Comparison of ENCODE assay signal across 27 mouse cellular contexts in genomic region chr12:24548885-24549284, GRCm38 (mm10).
"Had no signal": no experiment of that assay in that cellular context is flagged by ENCODE, and none has a peak within 500 bp of the region (broad histone marks: within the 10 kb centered on the region; RNA-seq: fewer than 3 reads in every experiment).

No protein-coding gene starts in this region.

- H3K9me3 ChIP-seq: heart, embryonic 10.5 days; heart, embryonic 15.5 days; hindbrain, embryonic 10.5 days; hindbrain, embryonic 12.5 days; intestine, embryonic 15.5 days; limb, embryonic 10.5 days; limb, embryonic 12.5 days; liver, embryonic 13.5 days; liver, embryonic 15.5 days had no signal

- H3K4me3 ChIP-seq: gastrocnemius, adult 2 months; heart, embryonic 10.5 days; heart, embryonic 15.5 days; hindbrain, embryonic 10.5 days; hindbrain, embryonic 12.5 days; intestine, embryonic 15.5 days; layer of hippocampus, adult 2 months; left cerebral cortex, adult 2 months; limb, embryonic 10.5 days; limb, embryonic 12.5 days; liver, embryonic 13.5 days; liver, embryonic 15.5 days had no signal

- H3K27me3 ChIP-seq: heart, embryonic 15.5 days; hindbrain, embryonic 12.5 days; intestine, embryonic 15.5 days; limb, embryonic 12.5 days; liver, embryonic 13.5 days; liver, embryonic 15.5 days had no signal

- H3K9ac ChIP-seq: heart, embryonic 15.5 days; hindbrain, embryonic 12.5 days; hindbrain, embryonic 14.5 days; intestine, embryonic 15.5 days; limb, embryonic 12.5 days; liver, embryonic 13.5 days; liver, embryonic 15.5 days; liver, postnatal 0 days had no signal

- DNase-seq: gastrocnemius, adult 2 months; gastrocnemius, postnatal 10 days; gastrocnemius, postnatal 25 days; heart, postnatal 4 days; kidney, adult 18-20 months; kidney, adult 8-10 months; kidney, postnatal 10 days; kidney, postnatal 25 days; kidney, postnatal 4 days; liver; liver, embryonic 13.5 days; liver, postnatal 0 days had no signal

- H3K27ac ChIP-seq: gastrocnemius, adult 2 months; heart, embryonic 10.5 days; heart, embryonic 15.5 days; hindbrain, embryonic 10.5 days; hindbrain, embryonic 12.5 days; hindbrain, embryonic 14.5 days; intestine, embryonic 15.5 days; layer of hippocampus, adult 2 months; left cerebral cortex, adult 2 months; limb, embryonic 10.5 days; limb, embryonic 12.5 days; liver, embryonic 13.5 days; liver, embryonic 15.5 days had no signal

- ATAC-seq: hindbrain, embryonic 16.5 days; inflammation-experienced regulatory T-cells, adult 6 months; intestine, embryonic 15.5 days; intestine, postnatal 0 days; liver, postnatal 0 days had no signal

- H3K4me1 ChIP-seq: hindbrain, embryonic 10.5 days; hindbrain, embryonic 12.5 days; intestine, embryonic 15.5 days; limb, embryonic 10.5 days; limb, embryonic 12.5 days; liver, embryonic 13.5 days; liver, embryonic 15.5 days had no signal

- H3K4me2 ChIP-seq: heart, embryonic 15.5 days; hindbrain, embryonic 12.5 days; hindbrain, embryonic 14.5 days; intestine, embryonic 15.5 days; limb, embryonic 12.5 days; liver, embryonic 11.5 days; liver, embryonic 13.5 days; liver, embryonic 15.5 days had no signal
